Mouse (Mus musculus): ENCODE measurements around the gene Vil1.

Vil1 gene

GRCm38 (mm10) chr1:74408589-74409504, at the start of gene Vil1:
Gene Vil1 (plus strand): TSS chr1:74409376.
- no peak for DNase-seq (ENCODE audit: low read depth, low spot score)

DNA sequence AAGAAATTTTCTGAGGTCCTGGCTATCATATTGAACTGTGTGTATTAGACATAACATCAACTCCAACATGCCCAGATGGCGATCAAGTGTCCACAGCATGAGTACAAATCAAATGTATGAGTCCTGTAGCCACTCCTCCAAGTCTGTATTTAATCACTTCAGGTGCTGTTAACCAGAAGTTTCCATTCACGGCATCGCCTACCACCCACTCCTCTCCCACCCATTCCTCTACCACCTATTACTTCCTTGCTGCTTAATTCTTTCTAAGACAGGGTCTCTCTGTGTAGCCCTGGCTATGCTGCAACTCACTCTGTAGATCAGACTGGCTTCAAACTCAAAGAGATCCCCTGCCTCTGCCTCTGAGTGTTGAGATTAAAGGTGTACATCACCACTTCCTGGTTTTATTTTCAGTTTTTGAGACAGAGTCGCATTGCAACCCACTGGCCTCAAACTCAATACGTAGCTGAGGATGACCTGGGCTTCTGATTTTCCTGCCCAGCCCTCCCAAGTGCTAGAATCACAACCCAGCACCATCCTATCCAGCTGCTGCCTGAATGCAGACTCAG, 49.1 kb upstream of the Vil1 start:
- no peak for DNase-seq (ENCODE audit: low read depth, low spot score)

DNA sequence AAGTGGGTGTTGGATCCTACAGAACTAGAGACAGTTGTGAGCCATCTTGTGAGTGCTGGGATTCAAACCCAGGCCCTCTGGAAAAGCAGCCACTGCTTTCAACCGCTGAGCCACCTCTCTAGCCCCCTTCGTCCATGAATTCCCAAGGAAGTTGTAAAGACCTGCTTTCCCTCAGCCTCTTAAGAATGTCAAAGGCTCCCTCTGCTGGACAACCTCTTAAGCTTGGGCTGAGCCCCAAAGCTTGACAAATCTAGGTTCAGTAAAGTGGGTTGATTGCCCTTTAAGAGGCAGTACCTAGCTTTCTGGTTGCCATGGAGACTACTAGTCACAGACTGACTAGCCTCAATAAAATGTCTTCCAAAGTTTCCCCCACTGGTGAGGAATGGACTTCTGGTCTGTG, 47.4 kb upstream of the Vil1 start, which contains the start of gene Catip:
Catip (plus strand) TSS at position 297 of the 400 bp plus-strand sequence.
- peak; percentile 68 for DNase-seq (ENCODE audit: low read depth, low spot score)

GRCm38 (mm10) chr1:74362325-74363229, 46.6 kb upstream of the Vil1 start:
- DNase-seq (ENCODE audit: low read depth, low spot score): no peak

- DNase-seq (ENCODE audit: low read depth, low spot score): no peak
Measured at GRCm38 (mm10) chr1:74363437-74363836, 45.7 kb upstream of the Vil1 start.

- DNase-seq (ENCODE audit: low read depth, low spot score): no peak
Measured at GRCm38 (mm10) chr1:74364270-74364669, 44.9 kb upstream of the Vil1 start.

GRCm38 (mm10) chr1:74367886-74368645, 41.1 kb upstream of the Vil1 start:
- no peak for DNase-seq (ENCODE audit: low read depth, low spot score)

GRCm38 (mm10) chr1:74370040-74370439, 39.1 kb upstream of the Vil1 start:
- no peak for DNase-seq (ENCODE audit: low read depth, low spot score)

DNA sequence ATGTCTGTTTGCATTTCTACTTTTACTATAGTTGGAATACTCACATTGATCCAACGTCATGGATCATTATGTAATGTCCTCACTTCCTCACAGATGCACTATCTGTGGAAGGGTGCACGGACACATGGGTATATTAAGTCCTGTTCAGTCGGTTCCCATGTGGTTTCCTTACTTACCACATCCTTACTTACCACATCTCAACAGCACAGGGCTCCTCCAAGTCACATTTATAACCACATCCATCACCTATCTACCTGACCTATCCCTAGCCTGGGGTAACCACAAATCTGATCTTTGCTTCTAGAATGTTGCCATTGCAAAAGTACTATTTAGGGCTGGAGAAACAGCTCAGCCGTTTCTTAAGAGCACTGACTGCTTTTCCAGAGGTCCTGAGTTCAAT, 35.8 kb upstream of the Vil1 start:
- no peak for DNase-seq (ENCODE audit: low read depth, low spot score)

DNA sequence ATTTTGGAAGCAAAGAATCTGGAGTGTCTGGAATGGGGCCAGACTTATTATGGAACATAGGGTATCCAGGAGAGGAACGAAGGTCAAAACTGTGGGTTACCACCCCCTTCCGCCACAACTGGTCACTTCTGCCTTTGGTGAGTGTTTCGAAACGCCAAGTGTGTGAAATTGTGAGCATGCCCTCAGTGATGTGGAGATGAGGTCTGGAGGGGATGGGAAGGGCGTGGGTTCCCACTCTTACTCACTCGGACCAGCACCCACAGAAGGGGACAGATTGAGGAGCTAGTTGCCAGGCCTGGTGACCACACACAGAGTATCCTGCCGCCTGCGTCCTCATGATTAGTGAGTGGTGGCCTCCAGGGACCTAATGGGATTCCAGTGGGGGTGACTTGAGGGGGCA, 34.2 kb upstream of the Vil1 start, which contains the start of gene Slc11a1:
Slc11a1 (plus strand) TSS at position 216 of the 400 bp plus-strand sequence.
- no peak for DNase-seq (ENCODE audit: low read depth, low spot score)

GRCm38 (mm10) chr1:74375561-74375960, 33.6 kb upstream of the Vil1 start:
- DNase-seq (ENCODE audit: low read depth, low spot score): no peak

DNA sequence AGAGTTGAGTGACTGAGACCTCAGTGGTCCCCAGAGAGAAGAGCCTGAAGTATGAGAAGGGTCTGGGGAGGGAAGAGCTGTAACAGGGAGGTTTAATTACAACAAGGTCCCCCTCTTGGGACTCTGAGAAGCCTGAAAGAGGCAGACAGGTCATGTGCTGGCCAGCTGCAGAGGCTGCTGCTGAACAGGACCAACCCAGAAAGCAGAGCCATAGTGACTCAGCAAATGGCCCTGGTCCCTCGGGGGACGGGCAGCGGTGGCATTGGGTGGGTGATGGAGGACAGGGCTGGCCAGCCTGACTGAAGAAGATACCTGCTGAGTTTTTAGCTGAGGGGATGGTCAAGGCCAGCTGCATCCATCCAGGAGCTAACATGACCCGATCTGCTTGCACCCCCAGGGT, 32.8 kb upstream of the Vil1 start:
- DNase-seq (ENCODE audit: low read depth, low spot score): no peak

GRCm38 (mm10) chr1:74379058-74379504, 30.1 kb upstream of the Vil1 start:
- no peak for DNase-seq (ENCODE audit: low read depth, low spot score)

DNA sequence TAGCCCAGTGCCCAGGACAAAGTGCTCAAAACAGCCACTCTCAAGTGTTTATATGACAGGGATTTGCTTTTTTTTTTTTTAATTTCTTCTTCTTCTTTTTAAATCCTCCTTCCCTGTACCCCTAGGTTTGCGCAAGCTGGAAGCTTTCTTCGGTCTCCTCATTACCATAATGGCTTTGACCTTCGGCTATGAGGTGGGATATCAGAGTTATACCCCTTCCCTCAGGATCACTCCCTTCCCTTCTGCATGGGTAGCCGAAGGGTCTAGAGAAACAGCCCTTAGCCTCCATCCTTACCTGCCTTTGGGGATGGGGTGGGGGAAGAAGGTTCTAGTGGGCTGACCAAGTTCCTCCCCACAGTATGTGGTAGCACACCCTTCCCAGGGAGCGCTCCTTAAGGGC, 28.7 kb upstream of the Vil1 start:
- no peak for DNase-seq (ENCODE audit: low read depth, low spot score)

- DNase-seq (ENCODE audit: low read depth, low spot score): no peak
Measured at GRCm38 (mm10) chr1:74381588-74382021, 27.6 kb upstream of the Vil1 start.

GRCm38 (mm10) chr1:74383385-74383784, 25.8 kb upstream of the Vil1 start:
- no peak for DNase-seq (ENCODE audit: low read depth, low spot score)

GRCm38 (mm10) chr1:74384525-74384924, 24.7 kb upstream of the Vil1 start:
- DNase-seq (ENCODE audit: low read depth, low spot score): no peak

DNA sequence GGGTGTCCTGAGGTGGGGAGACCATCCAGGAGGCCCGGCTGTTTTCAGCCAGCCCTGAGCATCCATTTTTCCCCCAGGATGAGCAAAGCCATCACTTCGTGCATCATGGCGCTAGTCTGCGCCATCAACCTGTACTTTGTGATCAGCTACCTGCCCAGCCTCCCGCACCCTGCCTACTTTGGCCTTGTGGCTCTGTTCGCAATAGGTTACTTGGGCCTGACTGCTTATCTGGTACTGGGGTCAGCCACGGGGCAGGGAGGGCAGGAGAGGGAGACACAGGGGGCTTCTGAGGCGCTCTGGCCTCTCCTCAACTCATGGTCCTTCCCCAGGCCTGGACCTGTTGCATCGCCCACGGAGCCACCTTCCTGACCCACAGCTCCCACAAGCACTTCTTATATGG, 24.1 kb upstream of the Vil1 start:
- no peak for DNase-seq (ENCODE audit: low read depth, low spot score)

GRCm38 (mm10) chr1:74385531-74385930, 23.6 kb upstream of the Vil1 start:
- no peak for DNase-seq (ENCODE audit: low read depth, low spot score)

DNA sequence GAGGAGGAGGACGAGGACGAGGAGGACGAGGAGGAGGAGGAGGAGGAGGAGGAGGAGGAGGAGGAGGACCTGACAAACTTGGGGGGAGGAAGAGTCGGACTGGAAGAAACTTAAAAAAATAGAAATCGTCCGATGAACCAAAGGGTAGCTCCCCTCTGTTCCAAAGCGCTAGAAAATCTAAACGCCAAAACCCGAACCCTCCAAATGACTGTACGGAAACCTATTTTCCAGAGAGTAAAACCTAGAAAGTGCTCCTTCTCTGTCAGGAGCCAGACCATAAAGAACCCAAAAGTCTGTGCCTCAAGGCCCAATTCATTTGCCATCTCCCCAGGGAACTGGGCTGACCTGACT, 22.8 kb upstream of the Vil1 start:
- DNase-seq (ENCODE audit: low read depth, low spot score): no peak

DNA sequence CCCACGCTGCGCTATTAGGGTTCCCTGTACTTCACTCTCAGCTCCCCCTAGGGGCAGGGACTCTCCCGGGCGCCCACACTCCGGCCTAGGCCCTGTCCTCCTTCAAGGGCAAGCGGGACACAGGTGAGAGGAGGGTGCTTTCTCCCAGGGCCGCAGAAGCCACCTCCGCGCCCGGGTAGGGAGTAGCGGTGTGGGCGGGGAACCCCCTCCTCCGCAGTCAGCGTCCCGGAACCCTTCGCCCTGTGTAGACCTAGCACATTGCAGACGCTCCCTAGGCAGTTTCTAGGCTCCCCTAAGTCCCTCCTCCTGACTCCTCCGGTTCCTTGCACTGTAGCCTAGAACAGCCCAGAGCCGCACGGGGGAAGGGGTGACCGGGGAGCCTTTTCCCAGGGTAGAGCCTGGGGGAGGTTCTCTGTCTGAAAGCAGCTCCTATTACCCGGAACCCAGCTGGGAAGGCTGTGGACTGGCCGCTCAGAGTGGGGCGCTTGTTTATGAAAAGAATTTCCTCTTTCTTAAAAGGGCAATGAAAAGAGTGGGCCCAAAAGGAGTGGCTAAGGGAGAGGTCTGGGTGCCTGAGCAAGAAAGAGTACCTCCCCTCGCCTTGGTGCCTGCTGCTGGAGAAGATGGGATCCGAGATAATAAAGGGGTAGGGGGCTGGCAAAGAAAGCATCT, 22.3 kb upstream of the Vil1 start:
- peak; percentile 87 for DNase-seq (ENCODE audit: low read depth, low spot score)
